ENCODE assay signal across 8 mouse cellular contexts in the genomic region with DNA sequence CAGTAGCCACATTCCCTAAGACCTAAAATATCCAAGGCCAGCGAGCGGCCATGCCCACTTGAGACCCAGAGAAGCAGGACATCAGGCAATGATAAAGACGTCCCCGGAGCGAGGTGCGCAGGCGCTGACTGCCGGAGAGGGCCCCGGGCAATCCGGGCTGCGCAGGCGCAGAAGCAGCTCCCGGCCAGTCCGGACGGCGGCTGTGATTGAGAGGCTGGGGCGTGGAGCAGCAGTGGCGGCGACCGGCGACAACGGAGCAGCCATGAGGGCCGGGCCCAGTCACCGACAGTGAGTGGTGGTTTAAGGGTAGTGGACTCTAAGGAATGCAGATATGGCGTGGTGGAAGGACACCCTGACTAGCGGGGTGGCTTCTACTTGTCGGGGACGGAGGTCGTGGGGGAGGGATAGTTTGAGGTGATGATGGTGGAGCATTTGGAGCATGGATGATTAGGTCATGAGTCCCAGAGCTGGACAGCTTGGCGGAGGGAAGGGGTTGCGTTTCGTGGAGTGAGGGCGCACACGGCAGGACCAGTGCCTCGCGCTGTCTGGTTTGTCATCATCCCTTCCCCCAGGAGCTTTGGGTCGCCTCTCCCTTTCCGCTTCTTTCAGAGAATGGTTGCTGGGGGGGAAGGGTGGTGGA. TPM values are rescaled to one million over a fixed set of nuclear protein-coding genes. Genes with fewer than 3 reads are reported as not detected.
DNase-seq lines count a peak whose midpoint lies in the region; ATAC-seq and TF ChIP-seq lines count a peak whose summit lies in the region.

A gene (plus strand): TSS at position 157 of the 640 bp plus-strand sequence.

- no peaks in the 10 kb centered on the region for H3K27me3 ChIP-seq in embryonic facial prominence, embryonic 13.5 days
- H3K27me3 ChIP-seq in heart, adult 2 months (ENCODE audit: control insufficient read depth, insufficient read depth, low read length): no peaks in the 10 kb centered on the region
- no peaks in the 10 kb centered on the region for H3K27me3 ChIP-seq in limb, embryonic 13.5 days
- H3K27me3 ChIP-seq in midbrain, embryonic 16.5 days (ENCODE audit: control insufficient read depth, insufficient read depth, low read depth, low read length): no peaks in the 10 kb centered on the region

- TF ChIP-seq POLR2A in heart, adult 2 months (IDR thresholded peaks at IDR 0.05; ENCODE audit: insufficient read depth, low read depth, low read length): peak; percentile 85

- H3K79me2 ChIP-seq in heart, adult 2 months (replicated peaks; ENCODE audit: control insufficient read depth, insufficient read depth, low read length): peaks cover 2% of the 10 kb centered on the region; the same call in 1 of the 2 replicates

- under 1% methylated on average over 38 of the region's 38 CpGs for WGBS in embryonic facial prominence, embryonic 13.5 days
- under 1% methylated on average over 38 of the region's 38 CpGs for WGBS in heart, adult 2 months
- under 1% methylated on average over 38 of the region's 38 CpGs for WGBS in limb, embryonic 13.5 days
- WGBS in midbrain, embryonic 16.5 days: under 1% methylated on average over 38 of the region's 38 CpGs

- peak; percentile 58; the same call in 1 of the 2 replicates for TF ChIP-seq EP300 in heart, adult 2 months (IDR thresholded peaks at IDR 0.05; ENCODE audit: insufficient read depth, low read depth, low read length)

- peak within 1 kb of the TSS; percentile 88 for H3K9ac ChIP-seq in embryonic facial prominence, embryonic 13.5 days
- peak within 1 kb of the TSS; percentile 92 for H3K9ac ChIP-seq in heart, adult 2 months (ENCODE audit: low read depth, low read length)
- H3K9ac ChIP-seq in limb, embryonic 13.5 days: peak within 1 kb of the TSS; percentile 86
- H3K9ac ChIP-seq in midbrain, embryonic 16.5 days (ENCODE audit: low read depth, low read length): peak within 1 kb of the TSS; percentile 90

- DNase-seq in 3134 (ENCODE audit: extremely low read depth, insufficient read length, low spot score): peak; percentile 89
- DNase-seq in adrenal gland, postnatal 36 days: peak; percentile 97 to 98
- peak; percentile 94 to 96 for DNase-seq in heart, adult 2 months
- peak; percentile 91 to 92 for DNase-seq in kidney, adult 8-10 months
- DNase-seq in spleen, postnatal 10 days (ENCODE audit: low spot score in 2 of 2): peak; percentile 80 to 93

- peak within 1 kb of the TSS; percentile 85 for H3K4me3 ChIP-seq in embryonic facial prominence, embryonic 13.5 days
- H3K4me3 ChIP-seq in heart, adult 2 months: peak within 1 kb of the TSS; percentile 88
- peak within 1 kb of the TSS; percentile 86 for H3K4me3 ChIP-seq in limb, embryonic 13.5 days
- peak within 1 kb of the TSS; percentile 62 for H3K4me3 ChIP-seq in midbrain, embryonic 16.5 days (ENCODE audit: low read depth, low read length)

- no peak for TF ChIP-seq CTCF in heart, adult 2 months (IDR thresholded peaks at IDR 0.05)

- peak within 1 kb of the TSS; percentile 57 for H3K27ac ChIP-seq in embryonic facial prominence, embryonic 13.5 days
- H3K27ac ChIP-seq in heart, adult 2 months: peak within 1 kb of the TSS; percentile 97
- peak within 1 kb of the TSS; percentile 23; the same call in 1 of the 2 replicates for H3K27ac ChIP-seq in limb, embryonic 13.5 days
- peak within 1 kb of the TSS; percentile 87 for H3K27ac ChIP-seq in midbrain, embryonic 16.5 days (ENCODE audit: low read length)

- peak; percentile 76; the same call in 1 of the 2 replicates for ATAC-seq in embryonic facial prominence, embryonic 13.5 days (ENCODE audit: insufficient number of reproducible peaks, insufficient read depth, low FRiP score, low TSS enrichment, low read depth)
- peak; percentile 95 for ATAC-seq in limb, embryonic 13.5 days (ENCODE audit: low FRiP score, low read depth)
- ATAC-seq in midbrain, embryonic 16.5 days: peak; percentile 96

- no peaks in the 10 kb centered on the region for H3K9me3 ChIP-seq in embryonic facial prominence, embryonic 13.5 days
- no peaks in the 10 kb centered on the region for H3K9me3 ChIP-seq in limb, embryonic 13.5 days
- H3K9me3 ChIP-seq in midbrain, embryonic 16.5 days (replicated peaks; ENCODE audit: control insufficient read depth, low read length, poor library complexity, severe bottlenecking): no peaks in the 10 kb centered on the region

- peaks cover 21% of the 10 kb centered on the region for H3K4me1 ChIP-seq in embryonic facial prominence, embryonic 13.5 days
- H3K4me1 ChIP-seq in heart, adult 2 months (ENCODE audit: control insufficient read depth, insufficient read depth, low read length): peaks cover 5% of the 10 kb centered on the region; the same call in 1 of the 2 replicates
- peaks cover 19% of the 10 kb centered on the region for H3K4me1 ChIP-seq in limb, embryonic 13.5 days
- H3K4me1 ChIP-seq in midbrain, embryonic 16.5 days (ENCODE audit: control insufficient read depth, insufficient read depth, low read length): peaks cover 27% of the 10 kb centered on the region

- intact Hi-C loops in heart, adult 2 months (cut with DNase I): loop anchor here (1.0 to 5.0 kb wide), 3 partner anchors 14 to 48 kb away; a partner anchor contains a TSS

- H3K36me3 ChIP-seq in embryonic facial prominence, embryonic 13.5 days: no peaks in the 10 kb centered on the region
- peaks cover 16% of the 10 kb centered on the region for H3K36me3 ChIP-seq in heart, adult 2 months (ENCODE audit: control insufficient read depth, insufficient read depth, low read length)
- no peaks in the 10 kb centered on the region for H3K36me3 ChIP-seq in limb, embryonic 13.5 days
- no peaks in the 10 kb centered on the region for H3K36me3 ChIP-seq in midbrain, embryonic 16.5 days (ENCODE audit: control insufficient read depth, insufficient read depth, low read length)

- H3K4me2 ChIP-seq in embryonic facial prominence, embryonic 13.5 days: peak within 1 kb of the TSS; percentile 91
- H3K4me2 ChIP-seq in limb, embryonic 13.5 days (replicated peaks): peak within 1 kb of the TSS; percentile 88
- H3K4me2 ChIP-seq in midbrain, embryonic 16.5 days (ENCODE audit: low read length): peak within 1 kb of the TSS; percentile 75

RNA-seq across cellular contexts. Expression of the gene that starts here (rescaled TPM):
- total RNA-seq in adrenal gland, postnatal 36 days (2021): 10 to 100 TPM; 16.9 to 20.3 TPM
- polyA plus RNA-seq in embryonic facial prominence, embryonic 13.5 days (2015; fragmentation: Nextera tagmentation; extraction: Ambion mirVana): 14.1 and 16.9 TPM in 2 replicates
- total RNA-seq in heart, adult 2 months (2021): 10 to 100 TPM; 10.4 to 11.4 TPM
- polyA plus RNA-seq in heart, adult 2 months (2012; rRNA removed): 11.9 and 12.6 TPM in 2 replicates
- 13.7 and 16.1 TPM in 2 replicates for polyA plus RNA-seq in limb, embryonic 13.5 days (2015; fragmentation: Nextera tagmentation; extraction: Ambion mirVana)
- 27.7 and 28.7 TPM in 2 replicates for polyA plus RNA-seq in midbrain, embryonic 16.5 days (2015; fragmentation: Nextera tagmentation; extraction: Ambion mirVana)

Comparison
In these comparisons a context has a peak if more than half of its experiments do, and no peak if none do; other contexts are left out.
1. Peak in every context shown above with its lines: DNase-seq, ATAC-seq, H3K4me3 ChIP-seq and H3K27ac ChIP-seq.
2. H3K27ac ChIP-seq: peak in every context shown above with its lines; median percentile 97 in heart, adult 2 months; 87 in midbrain, embryonic 16.5 days; 57 in embryonic facial prominence, embryonic 13.5 days; 23 in limb, embryonic 13.5 days.